Mouse (Mus musculus): ENCODE measurements around the gene Pik3r6. TPM values are rescaled to one million over a fixed set of nuclear protein-coding genes. Genes with fewer than 3 reads are reported as not detected.

Gene Pik3r6
- total RNA-seq (2014; rRNA removed) (1.5 and 2.7 TPM in 2 replicates), polyA plus RNA-seq (2015; fragmentation: Nextera tagmentation; extraction: Ambion mirVana) (1.3 and 1.7 TPM in 2 replicates)

GRCm38 (mm10) chr11:68502902-68503629, at the start of gene Pik3r6:
Pik3r6 (plus strand) TSS chr11:68503019.
- H3K27me3 ChIP-seq (ENCODE audit: insufficient read depth, low read length), result no peaks in the 10 kb centered on the region
- ATAC-seq, result no peak
- H3K9me3 ChIP-seq (ENCODE audit: low read length), result no peaks in the 10 kb centered on the region
- H3K9ac ChIP-seq (replicated peaks; ENCODE audit: low read length), result no peak within 1 kb of the TSS
- peak within 1 kb of the TSS; percentile 22; the same call in 1 of the 2 replicates for H3K4me2 ChIP-seq (ENCODE audit: low read depth, low read length)
- no peaks in the 10 kb centered on the region for H3K36me3 ChIP-seq (ENCODE audit: insufficient read depth, low read length)
- TF ChIP-seq CTCF (IDR thresholded peaks at IDR 0.05; ENCODE audit: low read depth), result no peak
- no peak for DNase-seq (ENCODE audit: low spot score)
- no peak within 1 kb of the TSS for H3K4me3 ChIP-seq (ENCODE audit: low read length)
- H3K4me1 ChIP-seq (ENCODE audit: insufficient read depth, low read length), result no peaks in the 10 kb centered on the region
- 86% methylated on average over 8 of the region's 8 CpGs for WGBS
- no peak within 1 kb of the TSS for H3K27ac ChIP-seq

GRCm38 (mm10) chr11:68453301-68453700, 49.5 kb upstream of the Pik3r6 start:
- DNase-seq (ENCODE audit: low spot score) (no peak), ATAC-seq (no peak)
- Histone ChIP-seq H3K4me3 (ENCODE audit: low read length) (no peak overlapping the region), H3K27ac (no peak overlapping the region), H3K9ac (replicated peaks; ENCODE audit: low read length) (no peak overlapping the region), H3K9me3 (ENCODE audit: low read length) (no peaks in the 10 kb centered on the region), H3K27me3 (ENCODE audit: insufficient read depth, low read length) (no peaks in the 10 kb centered on the region), H3K36me3 (ENCODE audit: insufficient read depth, low read length) (no peaks in the 10 kb centered on the region), H3K4me1 (ENCODE audit: insufficient read depth, low read length) (peaks cover 6% of the 10 kb centered on the region; the same call in 1 of the 2 replicates), H3K4me2 (ENCODE audit: low read depth, low read length) (no peak overlapping the region)
- WGBS, result 76% methylated on average over 6 of the region's 6 CpGs
- TF ChIP-seq CTCF (IDR thresholded peaks at IDR 0.05; ENCODE audit: low read depth), result no peak

- 52% methylated on average over 8 of the region's 8 CpGs for WGBS
- H3K4me3 ChIP-seq (ENCODE audit: low read length), result no peak overlapping the region
- no peak overlapping the region for H3K4me2 ChIP-seq (ENCODE audit: low read depth, low read length)
- no peaks in the 10 kb centered on the region for H3K36me3 ChIP-seq (ENCODE audit: insufficient read depth, low read length)
- no peak for TF ChIP-seq CTCF (IDR thresholded peaks at IDR 0.05; ENCODE audit: low read depth)
- H3K27ac ChIP-seq, result no peak overlapping the region
- no peaks in the 10 kb centered on the region for H3K27me3 ChIP-seq (ENCODE audit: insufficient read depth, low read length)
- DNase-seq (ENCODE audit: low spot score) (no peak), ATAC-seq (no peak)
- no peak overlapping the region for H3K9ac ChIP-seq (replicated peaks; ENCODE audit: low read length)
- H3K4me1 ChIP-seq (ENCODE audit: insufficient read depth, low read length), result no peaks in the 10 kb centered on the region
- no peaks in the 10 kb centered on the region for H3K9me3 ChIP-seq (ENCODE audit: low read length)
These were observed 44.7 kb upstream of the Pik3r6 start for GRCm38 (mm10) chr11:68458086-68458485.

GRCm38 (mm10) chr11:68459021-68459420, 43.8 kb upstream of the Pik3r6 start:
- ATAC-seq (no peak), DNase-seq (ENCODE audit: low spot score) (no peak)
- WGBS, result 85% methylated on average over 5 of the region's 5 CpGs
- no peaks in the 10 kb centered on the region for H3K27me3 ChIP-seq (ENCODE audit: insufficient read depth, low read length)
- TF ChIP-seq CTCF (IDR thresholded peaks at IDR 0.05; ENCODE audit: low read depth), result no peak
- no peak overlapping the region for H3K27ac ChIP-seq
- no peaks in the 10 kb centered on the region for H3K36me3 ChIP-seq (ENCODE audit: insufficient read depth, low read length)
- no peak overlapping the region for H3K9ac ChIP-seq (replicated peaks; ENCODE audit: low read length)
- no peaks in the 10 kb centered on the region for H3K4me1 ChIP-seq (ENCODE audit: insufficient read depth, low read length)
- H3K4me2 ChIP-seq (ENCODE audit: low read depth, low read length), result no peak overlapping the region
- no peaks in the 10 kb centered on the region for H3K9me3 ChIP-seq (ENCODE audit: low read length)
- no peak overlapping the region for H3K4me3 ChIP-seq (ENCODE audit: low read length)

- Histone ChIP-seq H3K9ac (replicated peaks; ENCODE audit: low read length) (no peak overlapping the region), H3K36me3 (ENCODE audit: insufficient read depth, low read length) (no peaks in the 10 kb centered on the region), H3K27me3 (ENCODE audit: insufficient read depth, low read length) (no peaks in the 10 kb centered on the region), H3K4me3 (ENCODE audit: low read length) (no peak overlapping the region), H3K27ac (no peak overlapping the region), H3K4me1 (ENCODE audit: insufficient read depth, low read length) (no peaks in the 10 kb centered on the region), H3K9me3 (ENCODE audit: low read length) (no peaks in the 10 kb centered on the region), H3K4me2 (ENCODE audit: low read depth, low read length) (no peak overlapping the region)
- no peak for ATAC-seq
- TF ChIP-seq CTCF (IDR thresholded peaks at IDR 0.05; ENCODE audit: low read depth), result no peak
- 87% methylated on average over 5 of the region's 5 CpGs for WGBS
- DNase-seq (ENCODE audit: low spot score), result no peak
These were observed 43.3 kb upstream of the Pik3r6 start for GRCm38 (mm10) chr11:68459486-68459885.

GRCm38 (mm10) chr11:68462716-68463115, 40.1 kb upstream of the Pik3r6 start:
- no peak overlapping the region for H3K27ac ChIP-seq
- TF ChIP-seq CTCF (IDR thresholded peaks at IDR 0.05; ENCODE audit: low read depth), result no peak
- no peaks in the 10 kb centered on the region for H3K4me1 ChIP-seq (ENCODE audit: insufficient read depth, low read length)
- no peak overlapping the region for H3K4me2 ChIP-seq (ENCODE audit: low read depth, low read length)
- no peaks in the 10 kb centered on the region for H3K9me3 ChIP-seq (ENCODE audit: low read length)
- H3K27me3 ChIP-seq (ENCODE audit: insufficient read depth, low read length), result no peaks in the 10 kb centered on the region
- DNase-seq (ENCODE audit: low spot score) (no peak), ATAC-seq (no peak)
- no peak overlapping the region for H3K4me3 ChIP-seq (ENCODE audit: low read length)
- WGBS, result 85% methylated on average over 3 of the region's 3 CpGs
- H3K9ac ChIP-seq (replicated peaks; ENCODE audit: low read length), result no peak overlapping the region
- H3K36me3 ChIP-seq (ENCODE audit: insufficient read depth, low read length), result no peaks in the 10 kb centered on the region

GRCm38 (mm10) chr11:68464260-68464659, 38.6 kb upstream of the Pik3r6 start:
- TF ChIP-seq CTCF (IDR thresholded peaks at IDR 0.05; ENCODE audit: low read depth), result no peak
- Histone ChIP-seq H3K36me3 (ENCODE audit: insufficient read depth, low read length) (no peaks in the 10 kb centered on the region), H3K27ac (no peak overlapping the region), H3K4me1 (ENCODE audit: insufficient read depth, low read length) (no peaks in the 10 kb centered on the region), H3K4me2 (ENCODE audit: low read depth, low read length) (no peak overlapping the region), H3K9me3 (ENCODE audit: low read length) (no peaks in the 10 kb centered on the region), H3K4me3 (ENCODE audit: low read length) (no peak overlapping the region), H3K9ac (replicated peaks; ENCODE audit: low read length) (no peak overlapping the region), H3K27me3 (ENCODE audit: insufficient read depth, low read length) (no peaks in the 10 kb centered on the region)
- WGBS, result 79% methylated on average over 5 of the region's 5 CpGs
- DNase-seq (ENCODE audit: low spot score) (no peak), ATAC-seq (no peak)

All from hindbrain, postnatal 0 days (tissue).